Mouse (Mus musculus): ENCODE measurements around the gene Mapt. TPM values are rescaled to one million over a fixed set of nuclear protein-coding genes. Genes with fewer than 3 reads are reported as not detected.

Gene Mapt
- 0.74 and 1.0 TPM in 2 replicates for polyA plus RNA-seq (2012; rRNA removed)

DNA sequence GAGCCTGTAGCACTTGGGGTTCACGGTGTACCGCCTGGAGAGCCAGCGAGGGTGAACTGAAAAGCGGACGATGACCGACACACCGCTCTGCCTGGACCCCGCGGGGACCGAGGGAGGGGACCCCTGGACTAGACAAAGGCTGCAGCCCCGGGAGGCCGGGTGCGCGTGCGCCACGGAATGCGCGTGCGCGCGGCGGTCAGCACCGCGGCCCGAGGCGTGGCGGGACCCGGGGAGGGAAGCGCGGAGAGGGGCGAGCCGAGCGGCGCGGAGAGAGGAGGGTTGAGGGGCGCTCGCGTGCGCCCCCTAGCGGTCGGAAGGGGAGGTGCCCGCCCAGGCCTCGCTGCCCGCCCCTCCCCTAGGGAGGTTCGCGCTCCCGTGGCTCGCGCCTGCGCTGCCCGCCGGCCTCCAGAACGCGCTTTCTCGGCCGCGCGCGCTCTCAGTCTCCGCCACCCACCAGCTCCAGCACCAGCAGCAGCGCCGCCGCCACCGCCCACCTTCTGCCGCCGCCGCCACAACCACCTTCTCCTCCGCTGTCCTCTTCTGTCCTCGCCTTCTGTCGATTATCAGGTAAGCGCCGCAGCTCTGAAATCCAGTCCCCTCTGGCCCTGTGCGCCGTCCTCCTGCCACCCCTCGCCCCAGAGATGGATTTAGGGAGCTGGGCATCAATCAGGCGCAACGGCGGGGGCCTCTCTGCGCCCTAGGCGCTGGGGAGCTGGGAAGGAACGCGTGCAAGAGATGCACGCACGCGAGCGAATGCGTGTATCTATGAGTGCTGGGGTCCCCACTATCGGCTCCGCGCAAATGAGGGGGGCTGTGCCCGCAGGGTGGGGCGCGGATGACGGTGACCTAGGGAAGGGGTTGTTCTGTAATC is at the start of gene Mapt:
Gene Mapt (plus strand): TSS at position 350 of the 871 bp plus-strand sequence.
- TF ChIP-seq POLR2A (IDR thresholded peaks at IDR 0.05; ENCODE audit: low read depth, low read length) (no peak), CTCF (IDR thresholded peaks at IDR 0.05; ENCODE audit: extremely low read depth, insufficient read length, insufficient replicate concordance, low read depth, low read length) (peak; percentile 91)
- no peak within 1 kb of the TSS for H3K27ac ChIP-seq (ENCODE audit: insufficient read depth, low read depth, low read length)

GRCm38 (mm10) chr11:104182141-104182540 is 49.0 kb upstream of the Mapt start:
- TF ChIP-seq CTCF (IDR thresholded peaks at IDR 0.05; ENCODE audit: extremely low read depth, insufficient read length, insufficient replicate concordance, low read depth, low read length) (no peak), POLR2A (IDR thresholded peaks at IDR 0.05; ENCODE audit: low read depth, low read length) (no peak)
- no peak overlapping the region for H3K4me3 ChIP-seq (ENCODE audit: low read depth, low read length)
- no peaks in the 10 kb centered on the region for H3K4me1 ChIP-seq (ENCODE audit: control insufficient read depth, insufficient read depth, insufficient read length, low read length)
- H3K36me3 ChIP-seq (ENCODE audit: control insufficient read depth, insufficient read depth, low read length), result no peaks in the 10 kb centered on the region
- no peak overlapping the region for H3K27ac ChIP-seq (ENCODE audit: insufficient read depth, low read depth, low read length)
- WGBS, result 72% methylated on average over 3 of the region's 3 CpGs
- H3K27me3 ChIP-seq (ENCODE audit: control insufficient read depth, insufficient read depth, low read length), result no peaks in the 10 kb centered on the region

More for the DNA sequence above, at the start of gene Mapt:
- H3K4me1 ChIP-seq (ENCODE audit: control insufficient read depth, insufficient read depth, insufficient read length, low read length), result peaks cover 9% of the 10 kb centered on the region
- no peaks in the 10 kb centered on the region for H3K36me3 ChIP-seq (ENCODE audit: control insufficient read depth, insufficient read depth, low read length)
- H3K4me3 ChIP-seq (ENCODE audit: low read depth, low read length), result peak within 1 kb of the TSS; percentile 71
- WGBS, result under 1% methylated on average over 82 of the region's 94 CpGs
- H3K27me3 ChIP-seq (ENCODE audit: control insufficient read depth, insufficient read depth, low read length), result peaks cover 36% of the 10 kb centered on the region

DNA sequence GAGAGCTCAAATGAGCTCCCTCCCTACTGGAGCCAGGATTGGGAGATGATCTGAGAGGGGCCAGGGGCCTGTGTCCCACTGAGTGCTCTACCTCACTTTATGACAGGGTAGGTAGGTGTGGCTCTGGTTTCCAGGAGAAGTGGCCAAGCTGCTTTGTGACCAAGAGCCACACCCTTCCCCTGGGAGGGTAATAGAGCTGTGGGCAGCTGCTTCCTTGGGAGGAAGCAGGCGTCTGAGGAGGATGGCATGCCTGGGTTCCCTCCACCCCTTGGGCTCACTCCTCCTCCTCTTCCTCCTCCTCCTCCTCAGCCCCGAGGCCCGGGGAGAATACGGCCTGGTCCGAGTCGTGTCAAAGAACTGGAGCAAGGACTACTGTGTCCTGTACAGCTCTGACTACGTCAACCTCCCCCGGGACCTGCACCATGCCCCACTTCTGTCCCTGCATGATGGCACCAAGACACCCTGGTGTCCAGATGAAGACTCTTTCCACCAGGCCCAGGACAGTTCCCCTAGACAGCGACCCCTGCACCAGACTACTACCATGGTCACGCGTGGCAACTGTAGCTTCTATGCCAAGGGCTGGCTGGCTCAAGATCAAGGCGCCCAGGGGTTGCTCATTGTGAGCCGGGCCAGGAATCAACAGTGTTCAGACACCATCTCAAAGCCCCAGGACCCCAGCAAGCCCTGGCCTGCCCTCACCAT is 44.9 kb upstream of the Mapt start, which contains the start of gene Sppl2c:
Gene Sppl2c (plus strand): TSS at position 193 of the 702 bp plus-strand sequence.
- WGBS, result 63% methylated on average over 13 of the region's 13 CpGs
- no peak for TF ChIP-seq CTCF (IDR thresholded peaks at IDR 0.05; ENCODE audit: extremely low read depth, insufficient read length, insufficient replicate concordance, low read depth, low read length)
- TF ChIP-seq POLR2A (IDR thresholded peaks at IDR 0.05; ENCODE audit: low read depth, low read length), result no peak
- H3K36me3 ChIP-seq (ENCODE audit: control insufficient read depth, insufficient read depth, low read length), result no peaks in the 10 kb centered on the region

DNA sequence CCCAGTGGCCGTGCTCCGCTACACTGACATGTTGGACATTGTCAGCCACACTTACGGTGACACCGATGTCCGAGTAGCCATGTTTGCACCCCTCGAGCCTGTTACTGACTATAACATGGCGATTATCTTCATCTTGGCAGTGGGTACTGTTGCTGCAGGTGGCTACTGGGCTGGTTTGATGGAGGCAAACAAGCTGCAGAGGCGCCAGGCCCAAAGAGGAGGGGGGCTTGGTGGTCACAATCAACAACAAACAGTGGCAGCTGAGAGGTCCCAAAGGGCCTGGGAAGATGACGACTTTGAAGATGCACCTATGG is 44.4 kb upstream of the Mapt start:
- Histone ChIP-seq H3K4me1 (ENCODE audit: control insufficient read depth, insufficient read depth, insufficient read length, low read length) (no peaks in the 10 kb centered on the region), H3K4me3 (ENCODE audit: low read depth, low read length) (no peak overlapping the region), H3K36me3 (ENCODE audit: control insufficient read depth, insufficient read depth, low read length) (no peaks in the 10 kb centered on the region), H3K27ac (ENCODE audit: insufficient read depth, low read depth, low read length) (no peak overlapping the region), H3K27me3 (ENCODE audit: control insufficient read depth, insufficient read depth, low read length) (no peaks in the 10 kb centered on the region)
- 91% methylated on average over 9 of the region's 9 CpGs for WGBS
- no peak for TF ChIP-seq CTCF (IDR thresholded peaks at IDR 0.05; ENCODE audit: extremely low read depth, insufficient read length, insufficient replicate concordance, low read depth, low read length)

More for the DNA sequence above, 44.9 kb upstream of the Mapt start, which contains the start of gene Sppl2c:
- Histone ChIP-seq H3K4me1 (ENCODE audit: control insufficient read depth, insufficient read depth, insufficient read length, low read length) (no peaks in the 10 kb centered on the region), H3K27me3 (ENCODE audit: control insufficient read depth, insufficient read depth, low read length) (no peaks in the 10 kb centered on the region), H3K4me3 (ENCODE audit: low read depth, low read length) (no peak within 1 kb of the TSS), H3K27ac (ENCODE audit: insufficient read depth, low read depth, low read length) (no peak within 1 kb of the TSS)

DNA sequence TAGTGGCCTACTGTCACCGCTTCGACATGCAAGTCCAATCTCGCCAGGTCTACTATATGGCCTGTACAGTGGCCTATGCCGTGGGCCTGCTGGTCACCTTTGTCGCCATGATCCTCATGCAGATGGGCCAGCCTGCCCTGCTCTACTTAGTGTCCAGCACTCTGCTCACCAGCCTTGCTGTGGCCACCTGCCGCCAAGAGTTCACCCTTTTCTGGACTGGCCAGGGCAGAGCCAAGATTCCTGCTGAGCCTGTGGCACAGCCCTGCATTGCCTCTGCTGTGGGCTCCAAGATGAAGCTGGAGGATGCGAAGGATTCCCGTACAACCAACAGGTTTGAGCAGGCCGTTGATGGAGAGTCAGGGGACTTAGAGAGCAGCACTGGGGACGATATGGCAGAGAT is 43.4 kb upstream of the Mapt start:
- Histone ChIP-seq H3K27ac (ENCODE audit: insufficient read depth, low read depth, low read length) (no peak overlapping the region), H3K27me3 (ENCODE audit: control insufficient read depth, insufficient read depth, low read length) (no peaks in the 10 kb centered on the region), H3K4me1 (ENCODE audit: control insufficient read depth, insufficient read depth, insufficient read length, low read length) (no peaks in the 10 kb centered on the region), H3K4me3 (ENCODE audit: low read depth, low read length) (no peak overlapping the region), H3K36me3 (ENCODE audit: control insufficient read depth, insufficient read depth, low read length) (no peaks in the 10 kb centered on the region)
- TF ChIP-seq POLR2A (IDR thresholded peaks at IDR 0.05; ENCODE audit: low read depth, low read length) (no peak), CTCF (IDR thresholded peaks at IDR 0.05; ENCODE audit: extremely low read depth, insufficient read length, insufficient replicate concordance, low read depth, low read length) (no peak)
- 92% methylated on average over 10 of the region's 10 CpGs for WGBS

GRCm38 (mm10) chr11:104190008-104190407 is 41.2 kb upstream of the Mapt start:
- H3K4me1 ChIP-seq (ENCODE audit: control insufficient read depth, insufficient read depth, insufficient read length, low read length), result no peaks in the 10 kb centered on the region

DNA sequence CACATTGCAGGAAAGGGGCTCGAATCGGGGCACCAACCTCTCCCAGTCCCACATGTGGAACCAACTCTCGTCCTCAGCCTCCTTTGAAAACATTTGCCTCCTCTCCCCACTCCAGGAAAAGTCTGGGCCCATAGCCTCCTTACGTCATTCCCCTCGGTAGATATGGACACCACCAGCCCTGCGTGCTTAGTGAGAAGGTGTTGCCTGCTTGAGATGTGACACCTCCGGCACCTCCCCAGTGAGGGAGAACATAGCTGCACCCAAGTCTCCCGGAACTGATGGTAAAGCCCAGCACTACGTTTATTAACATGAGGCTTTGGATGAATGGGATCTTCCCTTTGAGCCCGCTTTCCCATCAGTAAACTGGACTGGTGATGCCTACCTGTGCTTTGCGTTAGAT is 35.8 kb upstream of the Mapt start:
- Histone ChIP-seq H3K36me3 (ENCODE audit: control insufficient read depth, insufficient read depth, low read length) (no peaks in the 10 kb centered on the region), H3K27me3 (ENCODE audit: control insufficient read depth, insufficient read depth, low read length) (no peaks in the 10 kb centered on the region), H3K27ac (ENCODE audit: insufficient read depth, low read depth, low read length) (no peak overlapping the region), H3K4me1 (ENCODE audit: control insufficient read depth, insufficient read depth, insufficient read length, low read length) (no peaks in the 10 kb centered on the region), H3K4me3 (ENCODE audit: low read depth, low read length) (no peak overlapping the region)
- TF ChIP-seq CTCF (IDR thresholded peaks at IDR 0.05; ENCODE audit: extremely low read depth, insufficient read length, insufficient replicate concordance, low read depth, low read length) (no peak), POLR2A (IDR thresholded peaks at IDR 0.05; ENCODE audit: low read depth, low read length) (no peak)
- WGBS, result 69% methylated on average over 11 of the region's 11 CpGs

More at GRCm38 (mm10) chr11:104190008-104190407, 41.2 kb upstream of the Mapt start:
- TF ChIP-seq POLR2A (IDR thresholded peaks at IDR 0.05; ENCODE audit: low read depth, low read length) (no peak), CTCF (IDR thresholded peaks at IDR 0.05; ENCODE audit: extremely low read depth, insufficient read length, insufficient replicate concordance, low read depth, low read length) (no peak)
- 64% methylated on average over 2 of the region's 2 CpGs for WGBS
- Histone ChIP-seq H3K27me3 (ENCODE audit: control insufficient read depth, insufficient read depth, low read length) (no peaks in the 10 kb centered on the region), H3K4me3 (ENCODE audit: low read depth, low read length) (no peak overlapping the region), H3K27ac (ENCODE audit: insufficient read depth, low read depth, low read length) (no peak overlapping the region), H3K36me3 (ENCODE audit: control insufficient read depth, insufficient read depth, low read length) (no peaks in the 10 kb centered on the region)
